Mouse (Mus musculus): ENCODE measurements around the gene Vps26a. TPM values are rescaled to one million over a fixed set of nuclear protein-coding genes. Genes with fewer than 3 reads are reported as not detected.

Vps26a gene
- total and polyA plus RNA-seq, 2 experiments from 2014 or later = 21.6 to 45.7 TPM

DNA sequence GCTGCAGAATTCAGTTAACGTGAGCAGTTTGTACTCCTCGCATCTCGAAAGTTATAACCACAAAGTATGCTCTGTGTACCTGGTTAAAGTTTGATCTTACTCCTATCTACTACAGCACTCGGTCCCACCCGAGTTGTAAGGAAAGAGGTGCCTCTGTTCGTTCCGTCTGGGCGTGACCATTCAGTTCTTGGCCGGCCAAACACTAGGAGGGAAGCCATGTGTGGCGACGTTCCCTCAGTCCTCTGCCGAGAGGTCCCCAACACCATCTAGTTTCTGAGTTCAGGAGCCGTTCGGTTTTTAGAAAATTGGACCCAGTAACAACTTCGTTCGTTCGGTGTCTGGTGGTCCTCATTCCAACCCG is 36.3 kb downstream of the Vps26a start:
- H3K36me3 ChIP-seq (ENCODE audit: insufficient read depth, low read length) = peaks cover 20% of the 10 kb centered on the region
- H3K9me3 ChIP-seq (ENCODE audit: low read length) = no peaks in the 10 kb centered on the region
- TF ChIP-seq CTCF (IDR thresholded peaks at IDR 0.05; ENCODE audit: low read depth) = no peak
- no peaks in the 10 kb centered on the region for H3K27me3 ChIP-seq (ENCODE audit: insufficient read depth, low read length)
- H3K27ac ChIP-seq = peak overlapping the region; percentile 96
- peaks cover 7% of the 10 kb centered on the region; the same call in 1 of the 2 replicates for H3K4me1 ChIP-seq (ENCODE audit: insufficient read depth, low read length)
- H3K4me2 ChIP-seq (ENCODE audit: low read depth, low read length) = peak overlapping the region; percentile 80
- no peak; the same call in 1 of the 2 replicates for ATAC-seq
- WGBS = 39% methylated on average over 18 of the region's 18 CpGs
- H3K4me3 ChIP-seq (ENCODE audit: low read length) = peak overlapping the region; percentile 97
- H3K9ac ChIP-seq (replicated peaks; ENCODE audit: low read length) = peak overlapping the region; percentile 93
- DNase-seq (ENCODE audit: low spot score) = no peak

GRCm38 (mm10) chr10:62449364-62450279 is 37.0 kb downstream of the Vps26a start, which contains the start of the genes 4930507D05Rik and Supv3l1:
Gene 4930507D05Rik (plus strand): TSS chr10:62449489.
Gene Supv3l1 (minus strand): TSS chr10:62449738.
- Histone ChIP-seq H3K4me3 (ENCODE audit: low read length) (peak within 1 kb of the TSS; percentile 97), H3K9ac (replicated peaks; ENCODE audit: low read length) (peak within 1 kb of the TSS; percentile 93), H3K27me3 (ENCODE audit: insufficient read depth, low read length) (no peaks in the 10 kb centered on the region), H3K36me3 (ENCODE audit: insufficient read depth, low read length) (peaks cover 27% of the 10 kb centered on the region), H3K27ac (peak within 1 kb of the TSS; percentile 96), H3K9me3 (ENCODE audit: low read length) (no peaks in the 10 kb centered on the region), H3K4me2 (ENCODE audit: low read depth, low read length) (peak within 1 kb of the TSS; percentile 80), H3K4me1 (ENCODE audit: insufficient read depth, low read length) (peaks cover 7% of the 10 kb centered on the region; the same call in 1 of the 2 replicates)
- ATAC-seq (peak; percentile 94), DNase-seq (ENCODE audit: low spot score) (peak; percentile 94)
- under 1% methylated on average over 73 of the region's 73 CpGs for WGBS
- TF ChIP-seq CTCF (IDR thresholded peaks at IDR 0.05; ENCODE audit: low read depth) = no peak

GRCm38 (mm10) chr10:62430427-62430826 is 56.2 kb downstream of the Vps26a start:
- 90% methylated on average over 5 of the region's 5 CpGs for WGBS
- no peaks in the 10 kb centered on the region for H3K27me3 ChIP-seq (ENCODE audit: insufficient read depth, low read length)
- peaks cover 62% of the 10 kb centered on the region for H3K36me3 ChIP-seq (ENCODE audit: insufficient read depth, low read length)
- no peaks in the 10 kb centered on the region for H3K9me3 ChIP-seq (ENCODE audit: low read length)
- H3K27ac ChIP-seq = no peak overlapping the region
- H3K4me3 ChIP-seq (ENCODE audit: low read length) = no peak overlapping the region
- no peak for DNase-seq (ENCODE audit: low spot score)
- ATAC-seq = no peak
- H3K4me1 ChIP-seq (ENCODE audit: insufficient read depth, low read length) = no peaks in the 10 kb centered on the region
- no peak overlapping the region for H3K4me2 ChIP-seq (ENCODE audit: low read depth, low read length)
- no peak overlapping the region for H3K9ac ChIP-seq (replicated peaks; ENCODE audit: low read length)
- TF ChIP-seq CTCF (IDR thresholded peaks at IDR 0.05; ENCODE audit: low read depth) = no peak

GRCm38 (mm10) chr10:62425081-62425871 is 61.3 kb downstream of the Vps26a start:
- H3K4me3 ChIP-seq (ENCODE audit: low read length) = no peak overlapping the region
- TF ChIP-seq CTCF (IDR thresholded peaks at IDR 0.05; ENCODE audit: low read depth) = no peak
- 57% methylated on average over 9 of the region's 9 CpGs for whole genome bisulfite sequencing
- no peak overlapping the region for H3K9ac ChIP-seq (replicated peaks; ENCODE audit: low read length)
- DNase-seq (ENCODE audit: low spot score) (peak; percentile 32), ATAC-seq (no peak)
- no peak overlapping the region for H3K4me2 ChIP-seq (ENCODE audit: low read depth, low read length)
- H3K36me3 ChIP-seq (ENCODE audit: insufficient read depth, low read length) = peaks cover 24% of the 10 kb centered on the region
- no peaks in the 10 kb centered on the region for H3K27me3 ChIP-seq (ENCODE audit: insufficient read depth, low read length)
- H3K27ac ChIP-seq = no peak overlapping the region
- no peaks in the 10 kb centered on the region for H3K9me3 ChIP-seq (ENCODE audit: low read length)
- no peaks in the 10 kb centered on the region for H3K4me1 ChIP-seq (ENCODE audit: insufficient read depth, low read length)

DNA sequence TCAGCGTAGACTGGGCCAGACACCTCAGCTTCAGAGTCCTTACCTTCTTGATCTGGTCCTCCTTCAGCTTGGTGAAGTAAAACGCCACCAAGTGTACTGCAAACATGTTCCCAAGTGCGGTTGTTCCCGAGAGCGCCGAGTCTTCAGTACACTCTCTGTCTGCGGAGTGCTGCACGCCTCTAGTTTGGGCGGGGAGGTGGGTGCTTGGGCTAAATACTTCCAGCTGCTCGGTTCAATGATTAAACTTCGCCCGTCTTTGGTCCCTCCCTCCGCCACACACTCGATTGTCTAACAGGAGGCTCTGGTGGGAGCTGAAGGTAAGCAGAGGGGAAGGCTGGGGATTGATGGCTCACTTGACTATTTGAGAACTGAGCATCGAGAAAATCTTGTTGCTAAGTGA is 64.3 kb downstream of the Vps26a start, which contains the start of gene Hkdc1:
Hkdc1 (minus strand) TSS at position 237 of the 400 bp plus-strand sequence.
- DNase-seq (ENCODE audit: low spot score) (no peak), ATAC-seq (no peak)
- Histone ChIP-seq H3K36me3 (ENCODE audit: insufficient read depth, low read length) (no peaks in the 10 kb centered on the region), H3K4me2 (ENCODE audit: low read depth, low read length) (no peak within 1 kb of the TSS), H3K27ac (no peak within 1 kb of the TSS), H3K9ac (replicated peaks; ENCODE audit: low read length) (no peak within 1 kb of the TSS), H3K27me3 (ENCODE audit: insufficient read depth, low read length) (no peaks in the 10 kb centered on the region), H3K4me3 (ENCODE audit: low read length) (no peak within 1 kb of the TSS), H3K4me1 (ENCODE audit: insufficient read depth, low read length) (no peaks in the 10 kb centered on the region), H3K9me3 (ENCODE audit: low read length) (no peaks in the 10 kb centered on the region)
- WGBS = 42% methylated on average over 15 of the region's 15 CpGs
- no peak for TF ChIP-seq CTCF (IDR thresholded peaks at IDR 0.05; ENCODE audit: low read depth)

GRCm38 (mm10) chr10:62421127-62421526 is 65.5 kb downstream of the Vps26a start:
- no peaks in the 10 kb centered on the region for H3K27me3 ChIP-seq (ENCODE audit: insufficient read depth, low read length)
- H3K9ac ChIP-seq (replicated peaks; ENCODE audit: low read length) = no peak overlapping the region
- ATAC-seq (peak; percentile 32; the same call in 1 of the 2 replicates), DNase-seq (ENCODE audit: low spot score) (peak; percentile 33)
- no peak; the same call in 1 of the 2 replicates for TF ChIP-seq CTCF (IDR thresholded peaks at IDR 0.05; ENCODE audit: low read depth)
- no peak overlapping the region for H3K4me2 ChIP-seq (ENCODE audit: low read depth, low read length)
- no peaks in the 10 kb centered on the region for H3K4me1 ChIP-seq (ENCODE audit: insufficient read depth, low read length)
- H3K9me3 ChIP-seq (ENCODE audit: low read length) = no peaks in the 10 kb centered on the region
- H3K4me3 ChIP-seq (ENCODE audit: low read length) = no peak overlapping the region
- no peak overlapping the region for H3K27ac ChIP-seq
- WGBS = 64% methylated on average over 3 of the region's 3 CpGs
- H3K36me3 ChIP-seq (ENCODE audit: insufficient read depth, low read length) = no peaks in the 10 kb centered on the region

Data from hindbrain, postnatal 0 days (tissue).